Comparison of ENCODE assay signal across 9 mouse cellular contexts in genomic region chr1:165771491-165771897, GRCm38 (mm10). TPM values are rescaled to one million over a fixed set of nuclear protein-coding genes. Genes with fewer than 3 reads are reported as not detected.
DNase-seq lines count a peak whose midpoint lies in the region; ATAC-seq and TF ChIP-seq lines count a peak whose summit lies in the region.
"Had no signal": no experiment of that assay in that cellular context is flagged by ENCODE, and none has a peak within 500 bp of the region (broad histone marks: within the 10 kb centered on the region; RNA-seq: fewer than 3 reads in every experiment).

No protein-coding gene starts in this region.

- intact Hi-C loops in heart, postnatal 10 days (cut with DNase I): loop anchor here (10.0 kb wide), 3 partner anchors 233 to 593 kb away; partner anchors contain the start of gene Pou2f1

- H3K9ac ChIP-seq in forebrain, embryonic 12.5 days: no peak overlapping the region
- no peak overlapping the region for H3K9ac ChIP-seq in lung, embryonic 15.5 days

- peak; percentile 67 for ATAC-seq in forebrain, embryonic 12.5 days (ENCODE audit: low FRiP score)
- peak; percentile 76 for ATAC-seq in lung, embryonic 15.5 days (ENCODE audit: borderline replicate concordance, extremely low read depth, low FRiP score, low TSS enrichment)
- peak; percentile 79 for ATAC-seq in neutrophil, adult 5-6 weeks (ENCODE audit: extremely low read depth, insufficient number of reproducible peaks, low FRiP score, poor library complexity, severe bottlenecking)

- 2% methylated on average over 12 of the region's 12 CpGs for WGBS in forebrain, embryonic 12.5 days
- WGBS in lung, embryonic 15.5 days: 2% methylated on average over 12 of the region's 12 CpGs
- 4% methylated on average over 12 of the region's 12 CpGs for WGBS in thymus, adult 2 months

- H3K36me3 ChIP-seq in forebrain, embryonic 12.5 days (replicated peaks): no peaks in the 10 kb centered on the region
- 0 out of 2 replicates have a peak, but pooled peaks cover 7% of the 10 kb centered on the region for H3K36me3 ChIP-seq in lung, embryonic 15.5 days
- H3K36me3 ChIP-seq in thymus, adult 2 months (ENCODE audit: control insufficient read depth, insufficient read depth, low read length): no peaks in the 10 kb centered on the region

- TF ChIP-seq CTCF in thymus, adult 2 months (IDR thresholded peaks at IDR 0.05; ENCODE audit: borderline replicate concordance, control insufficient read depth, extremely low read depth, insufficient read depth, low read length, poor library complexity): peak; percentile 91

- peaks cover 11% of the 10 kb centered on the region for H3K4me1 ChIP-seq in forebrain, embryonic 12.5 days
- H3K4me1 ChIP-seq in lung, embryonic 15.5 days: 0 out of 2 replicates have a peak, but pooled peaks cover 8% of the 10 kb centered on the region
- peaks cover 5% of the 10 kb centered on the region for H3K4me1 ChIP-seq in thymus, adult 2 months (replicated peaks; ENCODE audit: control insufficient read depth, insufficient read depth, low read length)

- no peaks in the 10 kb centered on the region for H3K9me3 ChIP-seq in forebrain, embryonic 12.5 days
- H3K9me3 ChIP-seq in lung, embryonic 15.5 days: no peaks in the 10 kb centered on the region

- peak overlapping the region; percentile 2; the same call in 1 of the 2 replicates for H3K4me2 ChIP-seq in forebrain, embryonic 12.5 days
- peak overlapping the region; percentile 31; the same call in 1 of the 2 replicates for H3K4me2 ChIP-seq in lung, embryonic 15.5 days

- H3K27me3 ChIP-seq in forebrain, embryonic 12.5 days: peaks cover 25% of the 10 kb centered on the region; the same call in 1 of the 2 replicates
- peaks cover 4% of the 10 kb centered on the region; the same call in 1 of the 2 replicates for H3K27me3 ChIP-seq in lung, embryonic 15.5 days
- H3K27me3 ChIP-seq in thymus, adult 2 months (ENCODE audit: control insufficient read depth, insufficient read depth, low read length): no peaks in the 10 kb centered on the region

- DNase-seq in ES-CJ7 (ENCODE audit: low read depth, low spot score): peak; percentile 95
- peak; percentile 88 for DNase-seq in c-Kit-positive CD71-positive TER-119-positive erythroid progenitor cells, embryonic 14.5 days (ENCODE audit: low spot score)
- peak; percentile 80 to 88 for DNase-seq in heart, postnatal 10 days
- peak; percentile 86 to 87 for DNase-seq in kidney, postnatal 4 days
- DNase-seq in thymus, adult 2 months: peak; percentile 81

- TF ChIP-seq POLR2A in thymus, adult 2 months (IDR thresholded peaks at IDR 0.05; ENCODE audit: control insufficient read depth, extremely low read depth, insufficient read depth, low read length, poor library complexity): no peak

- H3K27ac ChIP-seq in forebrain, embryonic 12.5 days: no peak overlapping the region
- H3K27ac ChIP-seq in lung, embryonic 15.5 days: no peak overlapping the region
- no peak overlapping the region for H3K27ac ChIP-seq in thymus, adult 2 months (ENCODE audit: control insufficient read depth, insufficient read depth, low read length)

- H3K4me3 ChIP-seq in forebrain, embryonic 12.5 days (replicated peaks): no peak overlapping the region
- 0 out of 2 replicates have a peak overlapping the region, but pooled peaks have one; percentile 4 for H3K4me3 ChIP-seq in lung, embryonic 15.5 days
- no peak overlapping the region for H3K4me3 ChIP-seq in thymus, adult 2 months (ENCODE audit: control insufficient read depth, insufficient read depth, low read length)

RNA-seq across cellular contexts. Expression of gene Creg1, which starts 7.9 kb away (rescaled TPM):
- 26.3 and 27.2 TPM in 2 replicates for polyA plus RNA-seq in forebrain, embryonic 12.5 days (2016; fragmentation: Nextera tagmentation; extraction: Ambion mirVana)
- total RNA-seq in heart, postnatal 10 days (2021): 10 to 100 TPM; 34.8 to 36.1 TPM
- polyA plus RNA-seq in lung, embryonic 15.5 days (2015; fragmentation: Nextera tagmentation; extraction: Ambion mirVana): 66.3 and 74.9 TPM in 2 replicates
- 78.8 and 92.3 TPM in 2 replicates for total RNA-seq in neutrophil, adult 5-6 weeks (2017)
- polyA plus RNA-seq in thymus, adult 2 months (2012; rRNA removed): 37.5 and 43.2 TPM in 2 replicates

RNA-seq across cellular contexts. Expression of gene Cd247, which starts 17.0 kb away (rescaled TPM):
- polyA plus RNA-seq in forebrain, embryonic 12.5 days (2016; fragmentation: Nextera tagmentation; extraction: Ambion mirVana): 1.1 and 2.4 TPM in 2 replicates
- 1 to 10 TPM; 1.7 TPM for total RNA-seq in heart, postnatal 10 days (2021)
- polyA plus RNA-seq in lung, embryonic 15.5 days (2015; fragmentation: Nextera tagmentation; extraction: Ambion mirVana): 1.3 and 2.6 TPM in 2 replicates
- 27.7 and 29.8 TPM in 2 replicates for total RNA-seq in neutrophil, adult 5-6 weeks (2017)
- 559 and 663 TPM in 2 replicates for polyA plus RNA-seq in thymus, adult 2 months (2012; rRNA removed)
- total RNA-seq: left cerebral cortex, adult 8-10 months had no signal

Comparison
In these comparisons a context has a peak if more than half of its experiments do, and no peak if none do; other contexts are left out.
1. RNA of gene Cd247, which starts 17.0 kb away (polyA plus RNA-seq): 559 to 663 TPM in thymus, adult 2 months; 1.3 to 2.6 TPM in lung, embryonic 15.5 days and 1.1 to 2.4 TPM in forebrain, embryonic 12.5 days; every median in the first group is over 100 times any median in the second.
2. Peak in every context shown above with its lines, with median percentiles within 50 percentile points of each other: DNase-seq and ATAC-seq.